Mouse (Mus musculus) intestine, postnatal 0 days (tissue): ENCODE measurements at regions not wholly inside any gene's neighbourhood (a gene's known extent, or its start where the extent isn't known, plus 50 kb on each side); places are given as distances from the start of the nearest gene placed in this dataset.

Source experiments
- ATAC-seq: fragments of 200-750 bp; cut with Nextera tagmentation; 2 replicates; pipeline ENCODE4 v1.8.0; 2017; ENCODE audit warnings: mild to moderate bottlenecking, moderate TSS enrichment, moderate library complexity
- H3K27ac ChIP-seq: fragments of 300-500 bp; sonication (generic); 2 replicates; pipeline ENCODE4 v1.5.1; 2014; ENCODE audit warnings: mild to moderate bottlenecking, low read depth, low read length, moderate library complexity
- H3K27me3 ChIP-seq: fragments of 300-500 bp; sonication (generic); replicated peaks from 2 replicates; pipeline ENCODE4 v1.6.1; 2014; ENCODE audit warnings: low read length, mixed read lengths; ENCODE audit not compliant: control insufficient read depth, insufficient read depth
- H3K36me3 ChIP-seq: fragments of 300-500 bp; sonication (generic); 2 replicates; pipeline ENCODE4 v1.6.1; 2014; ENCODE audit warnings: mild to moderate bottlenecking, moderate library complexity; ENCODE audit not compliant: control insufficient read depth, insufficient read depth
- H3K4me1 ChIP-seq: fragments of 300-500 bp; sonication (generic); replicated peaks from 2 replicates; pipeline ENCODE4 v1.6.1; 2014; ENCODE audit warnings: antibody characterized with exemption, low read length, mixed read lengths; ENCODE audit not compliant: control insufficient read depth, insufficient read depth
- H3K4me2 ChIP-seq: fragments of 300-500 bp; sonication (generic); replicated peaks from 2 replicates; pipeline ENCODE4 v1.6.1; 2014; ENCODE audit warnings: low read depth, mild to moderate bottlenecking, moderate library complexity
- H3K4me3 ChIP-seq: fragments of 300-500 bp; sonication (generic); 2 replicates; pipeline ENCODE4 v1.5.1; 2014; ENCODE audit warnings: low read depth, low read length
- H3K9ac ChIP-seq: fragments of 300-500 bp; sonication (generic); 2 replicates; pipeline ENCODE4 v1.6.1; 2014; ENCODE audit warnings: mild to moderate bottlenecking, low read depth, low read length
- H3K9me3 ChIP-seq: fragments of 300-500 bp; sonication (generic); 2 replicates; pipeline ENCODE4 v1.6.1; 2016; ENCODE audit warnings: mixed run types; ENCODE audit not compliant: control insufficient read depth
- CTCF ChIP-seq: sonication (generic); IDR thresholded peaks from 2 replicates; pipeline ENCODE4 v1.5.1; 2016; ENCODE audit warnings: low read depth, mild to moderate bottlenecking, control low read depth, antibody characterized with exemption, moderate library complexity
- WGBS: fragments of 180-500 bp; shearing (Covaris S2); extraction: QIAGEN DNeasy Blood & Tissue Kit; methylation state at CpG from one replicate; pipeline ENCODE4 v1.1.7; 2014; 5-methylcytosine and 5-hydroxymethylcytosine counted together

- no peak for ATAC-seq
- Histone ChIP-seq H3K27me3 (no peaks in the 10 kb centered on the region), H3K4me2 (no peak overlapping the region), H3K9ac (no peak overlapping the region), H3K27ac (no peak overlapping the region), H3K4me3 (no peak overlapping the region), H3K9me3 (no peaks in the 10 kb centered on the region), H3K4me1 (no peaks in the 10 kb centered on the region), H3K36me3 (no peaks in the 10 kb centered on the region)
- WGBS: 65% methylated on average over 4 of the region's 4 CpGs
- TF ChIP-seq CTCF: no peak
These were observed 491.2 kb upstream of the Tnc start for GRCm38 (mm10) chr4:64538009-64538408.

DNA sequence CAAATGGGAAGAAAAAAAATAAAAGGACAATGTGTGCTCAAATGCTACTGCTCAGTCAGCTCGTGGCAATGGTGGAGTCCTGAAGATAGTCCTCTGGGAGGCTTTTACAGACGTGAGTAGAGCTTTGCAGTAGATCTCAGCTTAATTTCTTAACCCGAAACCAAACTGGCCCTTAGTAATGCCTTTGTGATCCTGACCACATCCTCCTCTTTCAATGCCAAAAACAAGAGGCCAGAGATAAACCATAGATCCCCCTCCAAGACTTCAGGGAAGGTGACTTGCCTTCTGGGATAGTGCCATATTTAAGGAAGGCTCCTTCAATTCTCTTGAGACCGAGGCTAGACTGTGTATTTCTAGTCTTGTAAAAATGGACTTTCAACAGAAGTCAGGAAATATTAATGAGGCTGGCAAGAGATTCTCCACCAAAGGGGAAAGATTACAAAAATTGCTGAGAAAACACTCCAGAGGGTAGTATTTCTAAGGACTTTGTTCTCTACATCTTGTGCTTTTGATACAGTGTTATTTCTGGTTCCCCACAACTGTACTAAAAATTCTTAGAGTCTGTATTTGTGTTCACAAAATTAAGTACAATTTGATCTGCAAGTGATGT lies 497.9 kb upstream of the Tnc start:
- TF ChIP-seq CTCF: no peak
- no peak overlapping the region for H3K4me3 ChIP-seq
- no peaks in the 10 kb centered on the region for H3K4me1 ChIP-seq
- 67% methylated on average over 4 of the region's 4 CpGs for WGBS
- no peaks in the 10 kb centered on the region for H3K27me3 ChIP-seq
- H3K36me3 ChIP-seq: no peaks in the 10 kb centered on the region
- H3K4me2 ChIP-seq: no peak overlapping the region
- no peak for ATAC-seq
- H3K9me3 ChIP-seq: no peaks in the 10 kb centered on the region
- no peak overlapping the region for H3K9ac ChIP-seq
- H3K27ac ChIP-seq: no peak overlapping the region

- Histone ChIP-seq H3K4me1 (no peaks in the 10 kb centered on the region), H3K4me2 (no peak overlapping the region), H3K9me3 (no peaks in the 10 kb centered on the region), H3K9ac (no peak overlapping the region), H3K4me3 (no peak overlapping the region), H3K27me3 (no peaks in the 10 kb centered on the region), H3K36me3 (no peaks in the 10 kb centered on the region), H3K27ac (no peak overlapping the region)
- TF ChIP-seq CTCF: no peak
- no peak for ATAC-seq
- WGBS: 72% methylated on average over 4 of the region's 4 CpGs
These were observed 499.6 kb upstream of the Tnc start for GRCm38 (mm10) chr4:64546386-64546785.

GRCm38 (mm10) chr4:64562511-64562910 lies 515.7 kb upstream of the Tnc start:
- H3K9ac ChIP-seq: no peak overlapping the region
- no peaks in the 10 kb centered on the region for H3K36me3 ChIP-seq
- TF ChIP-seq CTCF: no peak
- no peaks in the 10 kb centered on the region for H3K4me1 ChIP-seq
- no peak for ATAC-seq
- H3K9me3 ChIP-seq: no peaks in the 10 kb centered on the region
- H3K4me2 ChIP-seq: no peak overlapping the region
- no peaks in the 10 kb centered on the region for H3K27me3 ChIP-seq
- H3K27ac ChIP-seq: no peak overlapping the region
- WGBS: 96% methylated on average over 1 of the region's 1 CpGs
- no peak overlapping the region for H3K4me3 ChIP-seq

GRCm38 (mm10) chr4:64563996-64564395 lies 517.2 kb upstream of the Tnc start:
- no peaks in the 10 kb centered on the region for H3K27me3 ChIP-seq
- WGBS: 84% methylated on average over 3 of the region's 3 CpGs
- H3K36me3 ChIP-seq: no peaks in the 10 kb centered on the region
- ATAC-seq: no peak
- H3K4me3 ChIP-seq: no peak overlapping the region
- no peak overlapping the region for H3K27ac ChIP-seq
- no peak overlapping the region for H3K9ac ChIP-seq
- no peaks in the 10 kb centered on the region for H3K4me1 ChIP-seq
- no peak for TF ChIP-seq CTCF
- H3K4me2 ChIP-seq: no peak overlapping the region
- H3K9me3 ChIP-seq: no peaks in the 10 kb centered on the region

DNA sequence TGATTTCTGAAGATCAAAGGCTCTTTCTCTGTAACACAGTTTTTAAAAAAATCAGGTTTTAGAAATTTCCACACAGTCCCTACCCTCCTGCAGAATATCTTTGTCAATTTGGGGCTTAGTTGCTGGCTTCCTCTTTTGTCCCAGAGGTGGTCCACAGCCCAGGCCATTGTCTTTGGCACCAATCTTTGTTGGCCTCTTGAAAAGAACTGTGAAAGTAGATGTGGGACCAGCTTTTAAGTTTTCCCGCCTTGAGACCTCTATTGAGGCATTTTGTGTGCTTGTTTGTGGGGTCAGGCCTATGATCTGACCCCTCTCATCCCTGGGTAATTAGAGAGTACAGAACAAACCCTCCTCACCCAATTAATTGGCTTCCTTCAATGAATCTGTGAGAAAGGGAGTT lies 523.9 kb upstream of the Tnc start:
- H3K4me3 ChIP-seq: no peak overlapping the region
- H3K27me3 ChIP-seq: no peaks in the 10 kb centered on the region
- H3K4me1 ChIP-seq: no peaks in the 10 kb centered on the region
- no peak for ATAC-seq
- no peak overlapping the region for H3K4me2 ChIP-seq
- 64% methylated on average over 1 of the region's 1 CpGs for WGBS
- H3K27ac ChIP-seq: no peak overlapping the region
- H3K9ac ChIP-seq: no peak overlapping the region
- TF ChIP-seq CTCF: no peak
- H3K9me3 ChIP-seq: no peaks in the 10 kb centered on the region
- H3K36me3 ChIP-seq: no peaks in the 10 kb centered on the region

GRCm38 (mm10) chr4:64575901-64576300 lies 529.1 kb upstream of the Tnc start:
- Histone ChIP-seq H3K4me3 (no peak overlapping the region), H3K36me3 (no peaks in the 10 kb centered on the region), H3K27ac (no peak overlapping the region), H3K4me2 (no peak overlapping the region), H3K4me1 (no peaks in the 10 kb centered on the region), H3K27me3 (no peaks in the 10 kb centered on the region), H3K9ac (no peak overlapping the region), H3K9me3 (no peaks in the 10 kb centered on the region)
- ATAC-seq: no peak
- WGBS: 33% methylated on average over 1 of the region's 1 CpGs
- no peak for TF ChIP-seq CTCF
